19 mouse cellular contexts compared by ENCODE assay signal in genomic region chr10:89633121-89633520, GRCm38 (mm10). TPM values are rescaled to one million over a fixed set of nuclear protein-coding genes. Genes with fewer than 3 reads are reported as not detected.
DNase-seq lines count a peak whose midpoint lies in the region; ATAC-seq and TF ChIP-seq lines count a peak whose summit lies in the region.
"Had no signal": no experiment of that assay in that cellular context is flagged by ENCODE, and none has a peak within 500 bp of the region (broad histone marks: within the 10 kb centered on the region; RNA-seq: fewer than 3 reads in every experiment).

No protein-coding gene starts in this region.

- no peaks in the 10 kb centered on the region for H3K9me3 ChIP-seq in hindbrain, postnatal 0 days (ENCODE audit: low read length)

- H3K27me3 ChIP-seq in hindbrain, postnatal 0 days (ENCODE audit: insufficient read depth, low read length): no peaks in the 10 kb centered on the region
- H3K27me3 ChIP-seq: Patski had no signal

- no peak overlapping the region for H3K9ac ChIP-seq in hindbrain, postnatal 0 days (replicated peaks; ENCODE audit: low read length)
- H3K9ac ChIP-seq: hindbrain, embryonic 14.5 days had no signal

- no peaks in the 10 kb centered on the region for H3K4me1 ChIP-seq in hindbrain, postnatal 0 days (ENCODE audit: insufficient read depth, low read length)

- H3K4me3 ChIP-seq in hindbrain, postnatal 0 days (ENCODE audit: low read length): no peak overlapping the region

- no peak for TF ChIP-seq CTCF in hindbrain, postnatal 0 days (IDR thresholded peaks at IDR 0.05; ENCODE audit: low read depth)

- H3K27ac ChIP-seq in hindbrain, postnatal 0 days: no peak overlapping the region
- H3K27ac ChIP-seq: hindbrain, embryonic 14.5 days had no signal

- no peak overlapping the region for H3K4me2 ChIP-seq in hindbrain, postnatal 0 days (ENCODE audit: low read depth, low read length)
- H3K4me2 ChIP-seq: hindbrain, embryonic 14.5 days had no signal

- no peaks in the 10 kb centered on the region for H3K36me3 ChIP-seq in hindbrain, postnatal 0 days (ENCODE audit: insufficient read depth, low read length)

- peak; percentile 43 to 83 for DNase-seq in adrenal gland, adult (ENCODE audit: inconsistent age in 2 of 2, low spot score in 1 of 2)
- DNase-seq in adrenal gland, postnatal 4 days (ENCODE audit: low spot score in 2 of 2): no peak
- peak; percentile 87 for DNase-seq in kidney, adult 11 months
- no peak for DNase-seq in kidney, postnatal 4 days
- peak; percentile 53 for DNase-seq in adipocyte (ENCODE audit: low spot score)
- DNase-seq in fat pad, adult 2 months (ENCODE audit: extremely low read depth, low read depth, low spot score): peak; percentile 84
- DNase-seq in lung, postnatal 25 days (ENCODE audit: low spot score): no peak
- no peak for DNase-seq in hindbrain, postnatal 0 days (ENCODE audit: low spot score)
- DNase-seq: cerebellum, adult 18-20 months; cerebellum, postnatal 25 days; embryo, embryonic 11 days; lung, adult 18-20 months; lung, postnatal 36 days; thymus, adult 2 months had no signal

- WGBS in hindbrain, postnatal 0 days: 78% methylated on average over 4 of the region's 4 CpGs

- ATAC-seq in hindbrain, postnatal 0 days: no peak
- ATAC-seq: forebrain, embryonic 16.5 days; intestine, embryonic 16.5 days; midbrain, embryonic 16.5 days; Patski had no signal

RNA-seq across cellular contexts. Expression of gene Slc17a8, which starts 12.1 kb away (rescaled TPM):
- total RNA-seq in adrenal gland, postnatal 4 days (2021): under 1 TPM in 1 of 2 experiments, not detected in 1; 0.17 TPM
- total RNA-seq in hindbrain, postnatal 0 days (2014; rRNA removed): 4.2 and 7.0 TPM in 2 replicates
- 3.3 and 3.9 TPM in 2 replicates for polyA plus RNA-seq in hindbrain, postnatal 0 days (2015; fragmentation: Nextera tagmentation; extraction: Ambion mirVana)

RNA-seq across cellular contexts. Expression of gene Scyl2, which starts 53.0 kb away (rescaled TPM):
- total RNA-seq in adrenal gland, postnatal 4 days (2021): 10 to 100 TPM; 39.5 to 39.8 TPM
- 31.2 and 32.7 TPM in 2 replicates for total RNA-seq in hindbrain, postnatal 0 days (2014; rRNA removed)
- 6.9 and 7.1 TPM in 2 replicates for polyA plus RNA-seq in hindbrain, postnatal 0 days (2015; fragmentation: Nextera tagmentation; extraction: Ambion mirVana)

Comparison
In these comparisons a context has a peak if more than half of its experiments do, and no peak if none do; other contexts are left out.
1. DNase-seq: peak in adrenal gland, adult (2 of 2), kidney, adult 11 months (single experiment), adipocyte (single experiment) and fat pad, adult 2 months (single experiment); none in adrenal gland, postnatal 4 days (0 of 2), kidney, postnatal 4 days (0 of 2), lung, postnatal 25 days (single experiment) and hindbrain, postnatal 0 days (single experiment).